33 mouse cellular contexts compared by ENCODE assay signal in the genomic region with DNA sequence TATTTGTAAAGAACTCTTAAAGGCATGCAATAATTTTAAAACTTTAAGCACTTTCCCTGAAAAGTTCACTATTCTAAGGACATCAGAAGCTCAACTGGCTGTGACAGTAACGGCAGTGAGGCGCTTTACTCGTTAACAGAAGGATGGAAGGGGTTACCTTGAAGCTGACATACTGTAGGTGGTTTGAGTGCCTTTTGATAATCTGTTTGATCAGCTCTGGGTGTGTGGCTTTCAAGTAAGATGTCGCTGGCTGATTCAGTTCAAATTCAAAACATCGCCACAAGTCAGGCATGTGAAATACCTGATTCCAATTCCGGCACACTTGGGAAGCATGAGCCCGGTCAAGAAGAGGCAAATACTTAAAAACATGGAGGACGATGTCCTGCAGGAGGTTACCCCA. TPM values are rescaled to one million over a fixed set of nuclear protein-coding genes. Genes with fewer than 3 reads are reported as not detected.
DNase-seq lines count a peak whose midpoint lies in the region; TF ChIP-seq lines count a peak whose summit lies in the region.
"Had no signal": no experiment of that assay in that cellular context is flagged by ENCODE, and none has a peak within 500 bp of the region (broad histone marks: within the 10 kb centered on the region; RNA-seq: fewer than 3 reads in every experiment).

No protein-coding gene starts in this region.

- H3K27me3 ChIP-seq in spleen, adult 2 months (ENCODE audit: control insufficient read depth, insufficient read depth, low read length), result no peaks in the 10 kb centered on the region
- H3K27me3 ChIP-seq: embryonic facial prominence, embryonic 12.5 days; heart, embryonic 15.5 days; hindbrain, embryonic 13.5 days; limb, embryonic 15.5 days; midbrain, embryonic 12.5 days had no signal

- H3K4me1 ChIP-seq in spleen, adult 2 months (ENCODE audit: control insufficient read depth, insufficient read depth, insufficient read length), result peaks cover 3% of the 10 kb centered on the region; the same call in 1 of the 2 replicates
- H3K4me1 ChIP-seq in ES-E14 (ENCODE audit: control insufficient read depth in 2 of 2, insufficient read depth in 2 of 2, low read length in 2 of 2, poor library complexity in 1 of 2), result peaks cover 2 to 12% of the 10 kb centered on the region in 2 experiments; a peak in 3 of 4 replicates

- H3K27ac ChIP-seq in spleen, adult 2 months (ENCODE audit: insufficient read depth, low read length), result 0 out of 2 replicates have a peak overlapping the region, but pooled peaks have one; percentile 2
- H3K27ac ChIP-seq in ES-E14 (ENCODE audit: insufficient read depth, low read depth, low read length, poor library complexity, severe bottlenecking), result no peak overlapping the region
- H3K27ac ChIP-seq: embryonic facial prominence, embryonic 12.5 days; heart, embryonic 15.5 days; hindbrain, embryonic 13.5 days; limb, embryonic 10.5 days; limb, embryonic 15.5 days; liver, embryonic 14.5 days; midbrain, embryonic 12.5 days had no signal

- peak; percentile 82 for DNase-seq in heart, adult 11 months
- no peak for DNase-seq in heart, adult 18-20 months
- DNase-seq in spleen, adult 2 months (ENCODE audit: low read depth in 1 of 2, low spot score in 2 of 2), result no peak
- DNase-seq in spleen, adult 12 weeks (ENCODE audit: low spot score), result no peak
- no peak for DNase-seq in ES-E14 (ENCODE audit: low read depth, low spot score)
- DNase-seq in right cerebral cortex, adult 18-20 months, result no peak
- DNase-seq in frontal cortex, postnatal 25 days (ENCODE audit: low spot score in 2 of 2), result no peak
- DNase-seq: adrenal gland, postnatal 10 days; cerebellum, adult 11 months; cerebellum, adult 9-11 months; embryo, embryonic 11 days; kidney, adult 9 months; kidney, postnatal 14 days; layer of hippocampus, adult 9-11 months; lung, embryonic 14.5 days; lung, postnatal 14 days; right cerebral cortex, postnatal 14 days; thymus, postnatal 25 days had no signal

- no peak for TF ChIP-seq CTCF in spleen, adult 2 months (IDR thresholded peaks at IDR 0.05; ENCODE audit: extremely low read depth, insufficient read depth, insufficient read length, insufficient replicate concordance)

- no peak for TF ChIP-seq POLR2A in spleen, adult 2 months (IDR thresholded peaks at IDR 0.05; ENCODE audit: low read depth, low read length)

- H3K9me3 ChIP-seq in ES-E14 (ENCODE audit: control insufficient read depth, insufficient read depth, low read depth, low read length), result no peaks in the 10 kb centered on the region
- H3K9me3 ChIP-seq: embryonic facial prominence, embryonic 12.5 days; heart, embryonic 15.5 days; hindbrain, embryonic 13.5 days; limb, embryonic 10.5 days; limb, embryonic 15.5 days; midbrain, embryonic 12.5 days had no signal

- 0 out of 2 replicates have a peak overlapping the region, but pooled peaks have one; percentile 0 for H3K9ac ChIP-seq in ES-E14 (ENCODE audit: insufficient read depth, low read depth, low read length, poor library complexity, severe bottlenecking)
- H3K9ac ChIP-seq: embryonic facial prominence, embryonic 12.5 days; heart, embryonic 15.5 days; hindbrain, embryonic 13.5 days; limb, embryonic 15.5 days; liver, embryonic 14.5 days; lung, embryonic 14.5 days; midbrain, embryonic 12.5 days had no signal

- no peak overlapping the region for H3K4me3 ChIP-seq in spleen, adult 2 months (ENCODE audit: extremely low read depth, insufficient read depth, insufficient read length)
- peak overlapping the region in 1 of 2 experiments; percentile 10; a peak in 1 of 4 replicates for H3K4me3 ChIP-seq in ES-E14 (ENCODE audit: insufficient read depth in 1 of 2, low read depth in 1 of 2, low read length in 2 of 2, poor library complexity in 1 of 2, severe bottlenecking in 1 of 2)
- H3K4me3 ChIP-seq: embryonic facial prominence, embryonic 12.5 days; heart, embryonic 15.5 days; hindbrain, embryonic 13.5 days; limb, embryonic 10.5 days; limb, embryonic 15.5 days; midbrain, embryonic 12.5 days had no signal

- in situ Hi-C loops in ES-E14 (cut with MboI; ENCODE audit: low sequenced_read_pairs in 2 of 2, unreplicated experiment in 2 of 2), result no loop called here

- WGBS in spleen, adult 2 months, result 83% methylated on average over 8 of the region's 8 CpGs

- peaks cover 16% of the 10 kb centered on the region for H3K36me3 ChIP-seq in spleen, adult 2 months (ENCODE audit: control insufficient read depth, insufficient read depth, low read length)
- peaks cover 14% of the 10 kb centered on the region for H3K36me3 ChIP-seq in ES-E14 (ENCODE audit: control insufficient read depth, insufficient read depth, low read length, poor library complexity, severe bottlenecking)

TF ChIP-seq in ES-E14, 5 proteins besides CTCF, POLR2A, EP300 and RAD21:
- TF ChIP-seq HCFC1 (IDR thresholded peaks at IDR 0.05; ENCODE audit: borderline replicate concordance, insufficient read depth, low read length), result no peak
- TF ChIP-seq ZC3H11A (IDR thresholded peaks at IDR 0.05; ENCODE audit: borderline replicate concordance, low read depth, low read length), result no peak
- TF ChIP-seq CHD2 (IDR thresholded peaks at IDR 0.05; ENCODE audit: low read depth, low read length), result no peak
- no peak for TF ChIP-seq MAFK (IDR thresholded peaks at IDR 0.05; ENCODE audit: insufficient read depth, low read depth, low read length)
- no peak for TF ChIP-seq ZNF384 (IDR thresholded peaks at IDR 0.05; ENCODE audit: low read depth, low read length)

RNA-seq across cellular contexts. Expression of gene Fbxl3, which starts 4.3 kb away (rescaled TPM):
- total RNA-seq in heart, adult 18-20 months (2021), result 10 to 100 TPM; 58.2 to 61.1 TPM
- polyA plus RNA-seq in spleen, adult 2 months (2012; rRNA removed), result 49.5 and 49.7 TPM in 2 replicates
- 32.6 and 65.0 TPM in 2 replicates for total RNA-seq in ES-E14 (2012; rRNA removed)

RNA-seq across cellular contexts. Expression of gene Cln5, which starts 25.0 kb away (rescaled TPM):
- total RNA-seq in heart, adult 18-20 months (2021), result 10 to 100 TPM; 20.0 to 21.3 TPM
- 11.9 and 19.7 TPM in 2 replicates for polyA plus RNA-seq in spleen, adult 2 months (2012; rRNA removed)
- 12.0 and 26.0 TPM in 2 replicates for total RNA-seq in ES-E14 (2012; rRNA removed)

RNA-seq across cellular contexts. Expression of gene Acod1, which starts 48.3 kb away (rescaled TPM):
- not detected for total RNA-seq in heart, adult 18-20 months (2021)
- 0.15 and 0.22 TPM in 2 replicates for polyA plus RNA-seq in spleen, adult 2 months (2012; rRNA removed)
- not detected in 2 replicates for total RNA-seq in ES-E14 (2012; rRNA removed)
- total RNA-seq: adrenal gland, postnatal 10 days; gastrocnemius, adult 8-10 months; gastrocnemius, postnatal 4 days; heart, postnatal 25 days; left cerebral cortex, postnatal 10 days had no signal
- polyA plus RNA-seq: embryonic facial prominence, embryonic 12.5 days; forebrain, embryonic 11.5 days; forebrain, embryonic 16.5 days; heart, embryonic 15.5 days; hindbrain, embryonic 13.5 days; intestine, postnatal 0 days; limb, embryonic 10.5 days; limb, embryonic 15.5 days; lung, embryonic 14.5 days; midbrain, embryonic 12.5 days; neural tube, embryonic 14.5 days had no signal
